Mouse (Mus musculus): ENCODE measurements around the gene Ttyh2.

Ttyh2 gene

DNA sequence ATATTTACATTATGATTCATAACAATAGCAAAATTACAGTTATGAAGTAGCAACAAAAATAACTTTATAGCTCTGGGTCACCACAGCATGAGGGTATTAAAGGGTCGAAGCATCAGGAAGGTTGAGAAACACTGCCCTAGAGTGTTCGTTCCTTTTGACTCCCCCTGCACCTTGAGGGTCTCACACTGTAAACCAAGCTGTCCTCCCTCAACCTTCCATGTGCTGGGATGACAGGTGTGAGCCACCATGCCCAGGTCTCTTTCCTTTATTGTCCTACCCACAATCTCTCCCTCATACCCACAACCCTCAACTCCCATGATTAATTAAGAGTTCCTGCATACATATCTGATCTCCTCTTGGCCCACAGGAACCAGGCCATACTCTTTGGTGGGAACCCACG, 36.2 kb downstream of the Ttyh2 start:
- DNase-seq (ENCODE audit: low spot score): no peak

GRCm38 (mm10) chr11:114711861-114712260, 36.6 kb downstream of the Ttyh2 start:
- no peak for DNase-seq (ENCODE audit: low spot score)

DNA sequence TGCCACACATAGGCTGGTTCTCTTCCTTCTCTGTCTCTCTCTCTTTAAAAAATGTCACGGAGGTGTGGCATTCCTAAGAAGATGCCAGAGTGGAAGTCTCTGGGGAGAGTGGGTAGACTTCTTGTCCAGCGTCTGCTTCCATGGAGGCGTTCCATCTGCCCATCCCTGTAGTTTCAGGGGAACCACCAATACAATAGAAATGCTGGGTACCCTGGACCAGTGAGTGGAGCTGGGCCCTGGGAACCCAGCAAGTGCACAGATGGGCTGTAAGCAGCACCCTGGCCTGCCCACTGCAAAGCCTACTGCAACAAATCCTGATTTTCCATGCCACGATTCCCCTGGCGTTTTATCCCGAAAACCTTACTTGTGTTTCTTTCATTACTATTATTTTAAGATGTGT, 39.3 kb downstream of the Ttyh2 start:
- DNase-seq (ENCODE audit: low spot score): no peak

DNA sequence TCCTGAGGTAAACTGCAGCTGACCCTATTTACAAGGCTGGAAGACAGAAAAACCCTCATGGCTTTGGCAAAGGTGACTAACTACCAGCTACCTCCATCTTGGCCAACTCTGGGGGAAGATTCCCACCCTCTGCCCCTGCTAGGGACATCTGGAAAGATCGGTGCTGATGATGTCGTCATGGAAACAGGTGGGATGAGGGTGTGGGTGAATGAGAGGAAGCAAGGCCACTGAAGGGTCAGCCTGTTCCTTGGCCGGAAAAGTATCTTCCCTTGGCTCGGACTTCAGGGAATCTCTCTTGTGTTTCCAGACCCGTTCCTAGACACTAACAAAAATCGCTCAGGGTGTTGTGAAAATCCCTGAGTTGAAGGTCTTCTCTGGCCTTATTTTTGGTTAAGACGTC, 40.3 kb downstream of the Ttyh2 start:
- no peak for DNase-seq (ENCODE audit: low spot score)

- DNase-seq (ENCODE audit: low spot score): no peak
Measured at GRCm38 (mm10) chr11:114720535-114720934, 45.3 kb downstream of the Ttyh2 start.

DNA sequence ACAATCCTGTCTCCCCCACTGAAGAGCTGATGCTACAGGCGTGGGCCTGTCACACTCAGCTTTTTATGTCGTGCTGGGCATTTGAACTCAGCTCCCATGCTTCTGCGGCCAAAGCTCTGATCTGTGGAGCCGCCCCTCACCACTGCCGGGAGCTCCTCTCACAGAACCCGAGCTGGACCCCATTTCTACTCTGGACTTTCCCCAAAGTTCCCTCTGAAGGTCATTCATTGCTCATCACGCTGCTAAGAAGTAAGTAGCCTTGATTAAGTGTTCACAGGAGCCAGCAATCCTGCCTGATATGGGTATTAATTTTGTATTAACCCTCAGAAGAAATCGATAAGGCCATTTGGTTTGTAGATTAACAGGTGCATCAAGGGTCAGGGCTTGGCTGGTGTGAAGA, 47.2 kb downstream of the Ttyh2 start:
- DNase-seq (ENCODE audit: low spot score): no peak

DNA sequence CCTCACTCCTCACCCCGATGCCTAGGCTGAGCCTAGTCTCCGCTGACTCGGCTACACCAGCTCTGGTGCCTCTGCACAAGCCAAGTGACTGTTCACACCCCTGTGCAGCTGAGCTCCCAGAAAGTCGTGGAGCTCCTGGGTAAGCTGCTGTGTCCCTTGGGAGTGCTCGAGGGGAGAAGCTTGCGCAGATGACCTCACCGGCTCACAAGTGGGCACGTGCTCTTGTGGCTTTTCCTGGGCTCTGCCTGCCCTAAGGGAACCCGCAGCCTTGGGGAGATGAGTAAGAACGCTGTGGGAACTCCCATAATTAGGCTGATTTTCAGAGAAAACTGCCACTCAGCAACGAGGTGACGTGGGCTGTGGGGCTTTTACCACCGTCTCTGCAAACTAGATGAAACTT, 47.8 kb downstream of the Ttyh2 start:
- no peak for DNase-seq (ENCODE audit: low spot score)

GRCm38 (mm10) chr11:114724787-114725590, 49.8 kb downstream of the Ttyh2 start:
- DNase-seq (ENCODE audit: low spot score): no peak

DNA sequence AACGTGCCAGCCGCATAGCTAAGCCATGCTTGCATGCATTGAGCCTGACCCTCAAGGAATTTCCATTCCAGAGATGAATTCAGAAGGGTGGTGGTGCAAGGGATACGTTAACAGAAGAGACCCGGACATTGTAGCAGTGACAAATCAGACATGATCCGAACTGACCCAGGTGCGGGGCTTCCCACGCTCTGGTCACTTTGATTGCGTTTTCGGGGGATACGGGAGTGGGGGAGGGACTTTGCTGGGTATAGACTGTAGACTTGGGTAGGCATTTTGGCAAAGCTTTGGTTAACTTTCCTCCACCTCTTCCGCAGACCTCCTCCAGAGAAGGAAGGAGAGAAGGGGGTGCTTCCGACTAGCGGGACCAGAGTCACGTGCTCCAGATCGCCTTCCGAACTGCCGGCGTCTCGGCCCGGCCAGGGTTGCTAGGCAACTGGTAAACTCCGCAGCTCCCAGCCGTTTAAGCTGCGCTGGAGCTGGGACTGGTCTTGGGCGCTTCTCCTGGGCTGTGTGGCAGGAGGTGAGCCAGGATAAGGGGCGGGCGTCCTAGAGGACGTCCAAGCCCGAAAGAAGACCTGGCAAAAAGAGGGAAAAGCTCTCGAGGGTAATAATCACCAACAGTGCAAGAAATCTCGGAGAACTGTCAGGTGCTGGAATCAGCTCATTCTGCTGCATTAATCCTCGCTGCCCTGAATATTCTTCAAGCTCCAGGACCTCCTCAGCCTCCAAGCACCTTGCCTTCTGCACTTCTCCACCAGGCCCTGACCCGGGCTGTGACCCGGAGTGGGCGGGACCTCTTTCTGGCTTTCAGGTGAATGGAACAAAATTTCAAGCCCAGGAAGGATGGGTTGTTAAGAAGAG, 52.0 kb downstream of the Ttyh2 start, which contains the start of gene Dnaic2:
Gene Dnaic2 (plus strand): TSS at position 444 of the 861 bp plus-strand sequence.
- no peak for DNase-seq (ENCODE audit: low spot score)

GRCm38 (mm10) chr11:114727826-114728186, 52.6 kb downstream of the Ttyh2 start:
- no peak for DNase-seq (ENCODE audit: low spot score)

DNA sequence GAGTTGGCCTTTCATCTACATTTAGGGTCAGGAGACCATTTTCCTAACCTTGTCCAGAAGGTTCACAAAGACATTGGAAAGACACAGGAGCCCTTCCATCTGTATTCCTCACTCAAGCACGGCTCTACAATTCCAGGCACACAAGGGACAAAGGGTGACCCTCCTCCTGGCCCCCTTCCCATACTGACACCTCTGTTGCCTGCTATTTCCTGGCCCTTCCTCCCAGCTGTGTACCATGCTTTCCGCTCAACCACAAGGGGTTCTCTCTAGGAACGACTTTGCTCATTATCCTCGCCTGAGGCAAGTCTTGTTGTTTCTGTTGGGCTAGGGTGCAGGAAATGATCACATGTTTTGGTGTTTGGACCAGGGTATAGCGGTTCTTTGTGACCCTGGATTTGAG, 53.1 kb downstream of the Ttyh2 start:
- DNase-seq (ENCODE audit: low spot score): no peak

DNA sequence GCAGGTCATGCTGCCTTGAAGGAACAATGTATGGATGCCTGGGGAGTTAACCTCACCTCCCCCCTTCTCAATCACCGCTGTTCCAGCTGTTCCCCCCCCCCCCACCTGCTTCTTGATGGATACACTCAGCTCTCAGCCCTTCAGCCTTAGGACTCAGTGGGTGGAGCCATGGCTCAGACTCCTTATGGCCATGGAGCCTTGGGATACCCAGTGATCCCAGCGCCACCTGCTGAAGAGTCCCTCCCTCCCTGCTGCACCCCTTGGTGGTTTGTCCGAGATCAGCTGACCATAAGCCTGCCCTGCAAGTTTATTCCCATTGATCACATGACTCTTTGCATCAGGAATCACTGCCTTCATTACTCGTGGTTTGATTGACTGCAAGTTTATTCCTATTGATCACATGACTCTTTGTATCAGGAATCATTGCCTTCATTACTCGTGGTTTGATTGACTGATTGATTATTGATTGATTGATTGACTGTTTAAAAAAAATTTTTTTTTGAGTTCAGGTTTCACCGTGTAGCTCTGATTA, 54.7 kb downstream of the Ttyh2 start:
- no peak for DNase-seq (ENCODE audit: low spot score)

DNA sequence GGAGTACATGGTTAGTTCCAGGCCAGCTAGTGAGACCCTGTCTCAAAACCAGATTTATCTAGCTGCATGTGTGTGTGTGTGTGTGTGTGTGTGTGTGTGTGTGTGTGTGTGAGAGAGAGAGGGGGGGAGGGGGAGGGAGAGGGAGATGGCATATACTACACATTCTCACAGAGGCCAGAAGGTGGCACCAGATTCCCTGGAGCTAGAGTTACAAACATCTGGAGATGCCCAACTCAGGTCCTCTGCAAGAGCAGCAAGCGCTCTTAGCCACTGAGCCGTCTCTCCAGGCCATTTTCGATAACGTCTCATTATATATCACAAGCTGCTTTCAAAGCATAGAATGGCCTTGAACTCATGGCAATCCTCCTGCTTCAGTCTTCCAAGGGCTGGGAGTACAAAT, 56.5 kb downstream of the Ttyh2 start:
- DNase-seq (ENCODE audit: low spot score): no peak

DNA sequence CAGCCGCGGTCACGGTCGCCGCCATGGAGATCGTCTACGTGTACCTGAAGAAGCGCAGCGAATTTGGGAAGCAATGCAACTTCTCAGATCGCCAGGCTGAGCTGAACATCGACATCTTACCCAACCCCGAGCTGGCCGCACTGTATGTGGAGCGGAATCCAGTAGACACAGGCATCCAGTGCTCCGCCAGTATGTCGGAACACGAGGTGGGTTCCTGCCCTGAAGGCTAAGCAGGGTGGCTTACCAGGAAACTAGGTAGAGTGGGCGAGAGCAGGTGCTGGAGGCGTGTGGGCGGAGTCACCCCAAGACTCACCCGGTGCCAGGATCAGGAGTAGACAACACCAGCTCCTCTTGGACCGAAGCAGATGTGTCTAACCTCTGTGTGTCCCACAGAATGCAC, 57.7 kb downstream of the Ttyh2 start:
- no peak for DNase-seq (ENCODE audit: low spot score)

DNA sequence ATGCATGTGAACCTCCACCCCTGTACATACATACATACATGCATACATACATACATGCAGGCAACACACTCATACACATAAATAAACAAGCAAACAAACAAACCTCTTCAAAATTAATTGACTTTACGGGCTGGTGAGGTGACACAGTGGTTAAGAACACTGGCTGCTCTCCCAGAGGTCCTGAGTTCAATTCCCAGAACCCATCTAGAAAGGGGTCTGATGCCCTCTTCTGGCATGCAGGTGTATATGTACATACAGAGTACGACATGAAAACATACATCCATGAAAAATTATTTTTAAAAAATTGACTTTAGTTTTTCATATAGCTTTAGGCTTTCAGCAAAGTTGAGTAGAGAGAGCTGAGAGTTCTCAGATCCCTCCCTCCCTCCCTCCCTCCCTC, 60.9 kb downstream of the Ttyh2 start:
- no peak for DNase-seq (ENCODE audit: low spot score)

GRCm38 (mm10) chr11:114736913-114737624, 61.8 kb downstream of the Ttyh2 start:
- no peak for DNase-seq (ENCODE audit: low spot score)

DNA sequence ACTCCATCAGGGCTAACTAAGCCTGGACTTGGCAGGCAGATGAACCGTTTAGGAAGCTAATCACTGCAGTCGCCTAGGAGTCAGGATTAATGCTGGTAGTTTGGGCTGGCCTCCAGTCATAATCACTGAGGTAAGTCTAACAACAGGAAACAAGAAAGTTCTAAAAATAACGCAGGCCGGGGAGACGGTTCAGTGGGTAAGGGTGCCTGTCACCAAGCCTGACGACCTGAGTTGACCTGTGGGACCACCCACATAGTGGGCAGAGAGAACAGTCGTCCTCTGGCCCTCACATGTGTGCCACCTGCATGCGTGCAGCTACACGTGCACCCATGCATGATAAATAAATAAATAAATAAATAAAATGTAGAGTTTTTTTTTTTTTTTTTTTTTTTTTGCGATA, 65.4 kb downstream of the Ttyh2 start:
- DNase-seq (ENCODE audit: low spot score): no peak

DNA sequence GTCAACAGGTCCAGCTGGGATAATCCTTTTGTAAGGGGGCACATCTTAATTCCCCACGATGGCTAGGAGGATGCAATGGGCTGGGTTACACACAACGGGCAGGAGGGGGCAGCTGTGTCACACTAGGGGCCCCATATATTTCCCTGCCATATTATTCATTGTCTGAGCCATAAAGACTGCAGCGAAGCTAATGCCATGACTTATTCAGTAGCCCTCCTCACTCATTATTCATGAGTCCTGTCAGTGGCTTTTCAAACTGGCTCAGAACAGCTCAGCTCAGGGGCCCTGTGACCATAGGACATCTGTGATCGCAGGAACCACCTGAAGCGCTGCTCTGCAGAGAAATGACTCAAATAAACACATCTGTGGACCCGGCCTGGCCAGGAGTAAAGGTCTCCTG, 66.2 kb downstream of the Ttyh2 start:
- DNase-seq (ENCODE audit: low spot score): no peak

DNA sequence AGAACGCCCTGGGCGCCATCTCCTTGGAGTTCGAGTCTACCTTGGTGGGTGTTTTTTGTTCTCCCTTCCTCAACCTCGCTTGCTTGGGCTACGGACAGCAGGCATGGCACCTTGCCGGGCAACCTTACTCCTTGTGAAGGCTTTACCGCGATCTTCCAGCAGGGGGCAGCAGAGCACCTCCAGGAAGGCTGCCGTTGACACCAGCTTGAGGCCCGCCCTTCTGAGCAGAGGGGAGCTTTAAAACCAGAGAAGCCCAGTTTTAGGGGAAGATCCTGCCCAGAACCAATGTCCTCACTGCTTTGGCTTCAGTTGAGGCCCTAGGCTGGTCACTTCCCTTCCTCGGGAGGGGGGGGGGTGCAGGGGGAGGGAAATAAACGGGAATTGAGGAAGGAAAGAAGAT, 69.9 kb downstream of the Ttyh2 start:
- peak; percentile 74 for DNase-seq (ENCODE audit: low spot score)

DNA sequence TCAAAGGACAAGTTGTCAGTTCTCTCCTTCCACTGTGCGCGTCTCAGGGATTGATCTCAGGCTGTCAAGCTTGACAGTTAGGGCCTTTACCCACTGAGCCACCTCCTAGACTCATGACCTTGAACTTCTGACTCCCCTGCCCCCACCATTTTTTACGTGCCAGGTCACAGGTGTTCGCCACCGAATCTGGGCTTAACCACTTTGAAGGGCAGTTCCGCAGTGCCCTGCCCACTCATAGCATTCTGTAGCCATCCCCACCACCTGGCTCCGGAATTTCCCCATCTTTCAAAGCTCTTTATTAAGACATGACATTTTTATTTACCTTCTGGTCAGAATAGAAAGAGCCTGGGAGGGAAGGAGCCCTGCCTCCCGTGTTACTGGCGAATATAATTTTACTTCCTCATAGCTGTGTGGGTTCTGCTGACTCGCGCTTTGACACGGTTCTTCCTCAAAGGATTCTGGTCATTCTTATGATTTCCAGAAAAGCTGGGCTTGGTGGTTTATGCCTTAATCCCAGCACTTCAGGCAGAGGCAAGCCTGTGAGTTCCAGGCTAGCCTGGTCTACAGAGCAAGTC, 72.4 kb downstream of the Ttyh2 start:
- no peak for DNase-seq (ENCODE audit: low spot score)

DNA sequence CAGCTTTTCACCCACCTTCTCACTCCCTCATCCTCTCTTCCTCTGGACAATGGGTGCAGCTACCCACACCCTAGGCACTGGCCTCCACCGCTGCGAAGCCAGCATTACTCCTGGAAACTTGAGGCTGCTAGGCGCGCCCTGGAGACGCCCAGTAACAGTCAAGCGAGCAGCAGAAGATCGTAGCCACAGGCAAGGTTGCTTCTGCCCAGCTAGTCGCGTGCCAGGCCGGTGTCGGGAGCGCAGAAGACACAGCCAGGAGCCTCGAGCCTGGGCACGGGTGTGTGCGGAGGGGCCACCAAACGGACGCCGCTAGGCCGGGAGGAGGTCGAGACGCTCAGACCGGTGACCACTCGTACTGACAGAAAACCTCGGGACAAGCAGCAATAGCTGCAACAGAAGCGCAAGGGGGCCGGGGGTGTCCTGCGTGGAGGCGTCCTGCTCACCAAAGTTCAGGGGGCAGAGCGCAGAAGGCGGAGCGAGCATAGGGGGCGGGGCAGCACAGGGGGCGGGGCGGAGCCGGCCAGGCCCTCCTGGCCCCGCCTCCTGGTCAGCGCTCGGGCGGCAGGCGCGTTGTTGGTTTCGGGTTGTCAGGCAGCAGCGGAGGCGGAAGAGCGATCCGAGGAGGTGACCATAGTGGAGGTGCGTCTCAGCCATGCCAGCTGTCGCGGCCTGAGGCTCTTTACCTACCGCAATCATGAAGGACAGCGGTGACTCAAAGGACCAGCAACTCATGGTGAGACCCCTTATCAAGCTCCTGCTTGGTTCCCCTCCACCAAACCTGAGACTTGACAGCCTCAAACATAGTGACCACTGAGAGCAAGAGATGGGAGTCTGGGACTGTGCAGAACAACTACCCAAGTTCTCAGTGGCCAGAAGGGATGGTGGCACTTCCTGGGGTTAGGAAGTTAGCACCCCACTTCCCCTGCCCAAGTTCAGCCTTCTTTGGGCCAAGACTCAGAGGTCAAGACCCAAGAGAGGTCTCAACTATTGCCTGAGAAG, 89.9 kb downstream of the Ttyh2 start, which contains the start of gene Kif19a:
Gene Kif19a (plus strand): TSS at position 569 of the 999 bp plus-strand sequence.
- no peak for DNase-seq (ENCODE audit: low spot score)
